Comparison of ENCODE assay signal across 28 mouse cellular contexts in genomic region chr7:81861921-81862320, GRCm38 (mm10). TPM values are rescaled to one million over a fixed set of nuclear protein-coding genes. Genes with fewer than 3 reads are reported as not detected.
DNase-seq lines count a peak whose midpoint lies in the region; ATAC-seq and TF ChIP-seq lines count a peak whose summit lies in the region.
"Had no signal": no experiment of that assay in that cellular context is flagged by ENCODE, and none has a peak within 500 bp of the region (broad histone marks: within the 10 kb centered on the region; RNA-seq: fewer than 3 reads in every experiment).

No protein-coding gene starts in this region.

- H3K36me3 ChIP-seq in heart, postnatal 0 days (replicated peaks; ENCODE audit: control insufficient read depth, insufficient read depth, low read length) = 0 out of 2 replicates have a peak, but pooled peaks cover 8% of the 10 kb centered on the region
- H3K36me3 ChIP-seq in heart, embryonic 11.5 days (ENCODE audit: control insufficient read depth, insufficient read depth, low read length) = no peaks in the 10 kb centered on the region
- H3K36me3 ChIP-seq in thymus, adult 2 months (ENCODE audit: control insufficient read depth, insufficient read depth, low read length) = peaks cover 7% of the 10 kb centered on the region; the same call in 1 of the 2 replicates
- H3K36me3 ChIP-seq: embryonic facial prominence, embryonic 15.5 days; hindbrain, embryonic 12.5 days; midbrain, embryonic 15.5 days had no signal

- no peak overlapping the region for H3K9ac ChIP-seq in heart, postnatal 0 days (replicated peaks; ENCODE audit: low read depth, low read length)
- H3K9ac ChIP-seq in heart, embryonic 11.5 days (ENCODE audit: low read depth, low read length) = no peak overlapping the region
- H3K9ac ChIP-seq: embryonic facial prominence, embryonic 15.5 days; heart, embryonic 12.5 days; hindbrain, embryonic 12.5 days; midbrain, embryonic 15.5 days had no signal

- TF ChIP-seq CTCF in heart, postnatal 0 days (IDR thresholded peaks at IDR 0.05; ENCODE audit: low read depth) = no peak
- no peak for TF ChIP-seq CTCF in thymus, adult 2 months (IDR thresholded peaks at IDR 0.05; ENCODE audit: borderline replicate concordance, control insufficient read depth, extremely low read depth, insufficient read depth, low read length, poor library complexity)
- TF ChIP-seq CTCF in olfactory bulb, adult 2 months (IDR thresholded peaks at IDR 0.05; ENCODE audit: insufficient read depth, low read depth, low read length) = no peak

- H3K27ac ChIP-seq in heart, postnatal 0 days (ENCODE audit: low read depth) = peak overlapping the region; percentile 86; the same call in 1 of the 2 replicates
- no peak overlapping the region for H3K27ac ChIP-seq in heart, embryonic 11.5 days (ENCODE audit: low read depth, low read length)
- H3K27ac ChIP-seq in thymus, adult 2 months (ENCODE audit: control insufficient read depth, insufficient read depth, low read length) = peak overlapping the region; percentile 96
- H3K27ac ChIP-seq in olfactory bulb, adult 2 months (ENCODE audit: insufficient read depth, low read depth, low read length) = 0 out of 2 replicates have a peak overlapping the region, but pooled peaks have one; percentile 4
- H3K27ac ChIP-seq: hindbrain, embryonic 12.5 days; midbrain, embryonic 15.5 days had no signal

- ATAC-seq in heart, postnatal 0 days (ENCODE audit: insufficient read depth, low read depth) = no peak
- no peak for ATAC-seq in heart, embryonic 11.5 days (replicated peaks; ENCODE audit: insufficient number of reproducible peaks, low FRiP score, low TSS enrichment)
- ATAC-seq: forebrain, embryonic 16.5 days; midbrain, embryonic 15.5 days had no signal

- no peaks in the 10 kb centered on the region for H3K9me3 ChIP-seq in heart, postnatal 0 days (replicated peaks; ENCODE audit: control insufficient read depth, low read length)
- H3K9me3 ChIP-seq in heart, embryonic 11.5 days (replicated peaks; ENCODE audit: control insufficient read depth, low read length) = no peaks in the 10 kb centered on the region
- H3K9me3 ChIP-seq: embryonic facial prominence, embryonic 15.5 days; heart, embryonic 12.5 days; hindbrain, embryonic 12.5 days; midbrain, embryonic 15.5 days had no signal

- H3K4me2 ChIP-seq in heart, postnatal 0 days (ENCODE audit: low read depth, low read length) = peak overlapping the region; percentile 40; the same call in 1 of the 2 replicates
- no peak overlapping the region for H3K4me2 ChIP-seq in heart, embryonic 11.5 days
- H3K4me2 ChIP-seq: embryonic facial prominence, embryonic 15.5 days; heart, embryonic 12.5 days; hindbrain, embryonic 12.5 days; midbrain, embryonic 15.5 days had no signal

- no peak overlapping the region for H3K4me3 ChIP-seq in heart, postnatal 0 days (ENCODE audit: low read depth, low read length)
- H3K4me3 ChIP-seq in heart, embryonic 11.5 days (ENCODE audit: low read depth, low read length) = no peak overlapping the region
- peak overlapping the region; percentile 45 for H3K4me3 ChIP-seq in thymus, adult 2 months (ENCODE audit: control insufficient read depth, insufficient read depth, low read length)
- peak overlapping the region; percentile 12 for H3K4me3 ChIP-seq in olfactory bulb, adult 2 months (ENCODE audit: insufficient read depth, low read depth, low read length)
- H3K4me3 ChIP-seq: embryonic facial prominence, embryonic 15.5 days; heart, embryonic 12.5 days; hindbrain, embryonic 12.5 days; midbrain, embryonic 15.5 days had no signal

- intact Hi-C loops in left cerebral cortex, postnatal 14 days (cut with DNase I) = loop anchor here (10.0 kb wide), 1 partner anchor 77 kb away; the partner anchor contains the start of gene 3110040N11Rik

- TF ChIP-seq EP300 in heart, postnatal 0 days (IDR thresholded peaks at IDR 0.05; ENCODE audit: low read depth) = no peak

- no peaks in the 10 kb centered on the region for H3K27me3 ChIP-seq in heart, postnatal 0 days (ENCODE audit: control insufficient read depth, insufficient read depth, low read length)
- 0 out of 2 replicates have a peak, but pooled peaks cover 6% of the 10 kb centered on the region for H3K27me3 ChIP-seq in heart, embryonic 11.5 days (ENCODE audit: control insufficient read depth, insufficient read depth, low read length)
- no peaks in the 10 kb centered on the region for H3K27me3 ChIP-seq in thymus, adult 2 months (ENCODE audit: control insufficient read depth, insufficient read depth, low read length)

- H3K4me1 ChIP-seq in heart, postnatal 0 days (ENCODE audit: control insufficient read depth, insufficient read depth) = peaks cover 16% of the 10 kb centered on the region
- peaks cover 36% of the 10 kb centered on the region for H3K4me1 ChIP-seq in heart, embryonic 11.5 days (ENCODE audit: control insufficient read depth, insufficient read depth, low read length)
- peaks cover 52% of the 10 kb centered on the region for H3K4me1 ChIP-seq in thymus, adult 2 months (replicated peaks; ENCODE audit: control insufficient read depth, insufficient read depth, low read length)
- peaks cover 48% of the 10 kb centered on the region for H3K4me1 ChIP-seq in olfactory bulb, adult 2 months (ENCODE audit: control insufficient read depth, insufficient read depth, low read length)

- no peak for TF ChIP-seq POLR2A in thymus, adult 2 months (IDR thresholded peaks at IDR 0.05; ENCODE audit: control insufficient read depth, extremely low read depth, insufficient read depth, low read length, poor library complexity)
- no peak for TF ChIP-seq POLR2A in olfactory bulb, adult 2 months (IDR thresholded peaks at IDR 0.05; ENCODE audit: insufficient read depth, low read depth, low read length)

- 69% methylated on average over 4 of the region's 4 CpGs for WGBS in heart, postnatal 0 days
- 54% methylated on average over 4 of the region's 4 CpGs for WGBS in heart, embryonic 11.5 days (ENCODE audit: insufficient replicate concordance)
- whole genome bisulfite sequencing in thymus, adult 2 months = 78% methylated on average over 4 of the region's 4 CpGs
- WGBS in olfactory bulb, adult 2 months = 58% methylated on average over 4 of the region's 4 CpGs

- peak; percentile 86 for DNase-seq in heart, adult 11 months
- no peak for DNase-seq in heart, postnatal 4 days
- DNase-seq in heart, postnatal 0 days (ENCODE audit: low spot score) = no peak
- DNase-seq in thymus, adult 2 months = no peak
- no peak for DNase-seq in thymus, adult 18-20 months
- DNase-seq in left cerebral cortex, postnatal 14 days (ENCODE audit: low spot score in 2 of 2) = no peak
- DNase-seq: adrenal gland, postnatal 14 days; cerebellum, adult 9-10 months; gastrocnemius, postnatal 25 days; kidney, adult 18-20 months; kidney, postnatal 4 days; lung, adult 2 months; lung, postnatal 14 days had no signal

RNA-seq across cellular contexts. Expression of gene Tm6sf1, which starts 3.1 kb away (rescaled TPM):
- 10 to 100 TPM; 11.8 to 20.6 TPM for total RNA-seq in heart, postnatal 4 days (2021)
- 52.3 and 69.2 TPM in 2 replicates for total RNA-seq in heart, postnatal 0 days (2014; rRNA removed; ENCODE audit: low replicate concordance)
- 11.7 and 15.3 TPM in 2 replicates for polyA plus RNA-seq in heart, postnatal 0 days (2015; fragmentation: Nextera tagmentation; extraction: Ambion mirVana)
- polyA plus RNA-seq in heart, embryonic 11.5 days (2014; fragmentation: Nextera tagmentation; extraction: Ambion mirVana) = 27.0 and 29.4 TPM in 2 replicates
- 210 and 229 TPM in 2 replicates for polyA plus RNA-seq in thymus, adult 2 months (2012; rRNA removed)
- polyA plus RNA-seq in olfactory bulb, adult 2 months (2012; ENCODE audit: insufficient read depth, insufficient read length, low replicate concordance, missing spikeins) = not detected in 2 replicates
- 10 to 100 TPM; 36.3 to 42.0 TPM for total RNA-seq in left cerebral cortex, postnatal 14 days (2021)

RNA-seq across cellular contexts. Expression of gene Gm10160, which starts 6.3 kb away (rescaled TPM):
- total RNA-seq in heart, postnatal 4 days (2021) = not detected
- not detected in 2 replicates for total RNA-seq in heart, postnatal 0 days (2014; rRNA removed; ENCODE audit: low replicate concordance)
- not detected in 2 replicates for polyA plus RNA-seq in heart, postnatal 0 days (2015; fragmentation: Nextera tagmentation; extraction: Ambion mirVana)
- not detected in 2 replicates for polyA plus RNA-seq in heart, embryonic 11.5 days (2014; fragmentation: Nextera tagmentation; extraction: Ambion mirVana)
- not detected in 2 replicates for polyA plus RNA-seq in thymus, adult 2 months (2012; rRNA removed)
- not detected in 2 replicates for polyA plus RNA-seq in olfactory bulb, adult 2 months (2012; ENCODE audit: insufficient read depth, insufficient read length, low replicate concordance, missing spikeins)
- total RNA-seq in left cerebral cortex, postnatal 14 days (2021) = not detected
- total RNA-seq: adrenal gland, postnatal 14 days; gastrocnemius, postnatal 25 days; left cerebral cortex, postnatal 36 days; megakaryocyte-erythroid progenitor cell, adult 5-6 weeks had no signal
- polyA plus RNA-seq: brain, embryonic 14.5 days; CD4-positive, CD25-positive, alpha-beta regulatory T cell, adult 4 months; embryonic facial prominence, embryonic 15.5 days; forebrain, embryonic 16.5 days; heart, embryonic 12.5 days; hindbrain, embryonic 12.5 days; kidney, embryonic 16.5 days; limb, embryonic 14.5 days; lung, adult 2 months; midbrain, embryonic 15.5 days; neural tube, embryonic 14.5 days; small intestine, adult 2 months had no signal

RNA-seq across cellular contexts. Expression of gene Btbd1, which starts 32.7 kb away (rescaled TPM):
- total RNA-seq in heart, postnatal 4 days (2021) = 100 to 1,000 TPM; 128 to 133 TPM
- 98.6 and 104 TPM in 2 replicates for total RNA-seq in heart, postnatal 0 days (2014; rRNA removed; ENCODE audit: low replicate concordance)
- 90.4 and 96.6 TPM in 2 replicates for polyA plus RNA-seq in heart, postnatal 0 days (2015; fragmentation: Nextera tagmentation; extraction: Ambion mirVana)
- 94.0 and 94.8 TPM in 2 replicates for polyA plus RNA-seq in heart, embryonic 11.5 days (2014; fragmentation: Nextera tagmentation; extraction: Ambion mirVana)
- 37.5 and 45.2 TPM in 2 replicates for polyA plus RNA-seq in thymus, adult 2 months (2012; rRNA removed)
- 204 and 340 TPM in 2 replicates for polyA plus RNA-seq in olfactory bulb, adult 2 months (2012; ENCODE audit: insufficient read depth, insufficient read length, low replicate concordance, missing spikeins)
- 100 to 1,000 TPM; 123 to 130 TPM for total RNA-seq in left cerebral cortex, postnatal 14 days (2021)

Comparison
In these comparisons a context has a peak if more than half of its experiments do, and no peak if none do; other contexts are left out.
1. H3K4me3 ChIP-seq: peak in thymus, adult 2 months (single experiment) and olfactory bulb, adult 2 months (single experiment); none in heart, postnatal 0 days (single experiment) and heart, embryonic 11.5 days (single experiment).
2. RNA of gene Tm6sf1, which starts 3.1 kb away (polyA plus RNA-seq): 210 to 229 TPM in thymus, adult 2 months, 27.0 to 29.4 TPM in heart, embryonic 11.5 days and 11.7 to 15.3 TPM in heart, postnatal 0 days; not detected in olfactory bulb, adult 2 months; every median in the first group is over 10 times any median in the second.